Mouse (Mus musculus) E14TG2a.4 (cell line): ENCODE results near the gene Gm28710.

ENCODE experiments used
- CTCF ChIP-seq: conservative IDR thresholded peaks from 2 replicates; pipeline ENCODE4 v1.5.1; 2014; ENCODE audit warnings: low read length
- NANOG ChIP-seq: IDR thresholded peaks from 2 replicates; pipeline ENCODE4 v1.6.1; 2014; ENCODE audit warnings: borderline replicate concordance, low read length, mixed read lengths
- POU5F1 ChIP-seq: IDR thresholded peaks from 2 replicates; pipeline ENCODE4 v1.6.1; 2014; ENCODE audit warnings: low read length, borderline replicate concordance

DNA sequence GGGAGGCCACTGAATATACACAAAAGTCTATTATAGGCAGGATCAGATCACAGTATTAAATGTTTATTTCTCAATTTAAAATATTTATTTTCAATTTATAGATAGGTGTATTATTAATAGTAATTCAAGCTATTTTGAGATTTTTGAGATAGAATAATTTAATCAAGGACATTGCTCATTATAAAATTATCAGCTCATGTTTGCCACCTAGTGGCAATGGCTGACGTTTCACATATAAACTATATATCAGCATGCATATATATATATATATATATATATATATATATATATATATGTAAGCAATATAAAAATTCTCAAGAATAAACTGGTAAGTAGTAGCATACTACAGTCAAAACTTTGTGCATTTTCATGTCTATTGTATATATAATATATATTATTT lies 102.6 kb downstream of the Gm28710 start:
- TF ChIP-seq CTCF: peak; percentile 13; the same call in 1 of the 2 replicates
- no peak for TF ChIP-seq NANOG
- TF ChIP-seq POU5F1: no peak
